Comparison of ENCODE assay signal across 8 mouse cellular contexts in the genomic region with DNA sequence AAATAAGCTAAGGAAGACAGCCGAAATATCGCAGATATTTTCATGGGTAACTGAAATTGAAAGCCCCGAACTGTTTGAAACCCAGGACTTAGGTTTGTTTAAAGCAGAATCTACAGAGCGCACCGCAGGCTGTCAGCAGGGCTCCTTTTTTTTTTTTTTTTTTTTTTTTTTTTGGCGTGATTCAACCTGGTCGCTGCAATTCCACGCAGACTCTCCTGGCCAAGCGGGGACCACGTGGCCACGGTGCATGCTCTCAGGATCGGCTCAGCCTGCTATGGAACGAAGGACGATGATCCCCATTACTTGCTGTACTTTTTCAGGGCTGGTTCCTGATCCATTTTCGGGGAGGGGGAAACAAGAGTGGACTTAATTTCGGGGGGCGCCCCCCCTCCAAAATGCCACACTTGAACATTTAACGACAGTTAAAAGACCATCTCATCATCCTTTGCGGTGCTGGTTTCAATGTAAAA. TPM values are rescaled to one million over a fixed set of nuclear protein-coding genes. Genes with fewer than 3 reads are reported as not detected.
DNase-seq lines count a peak whose midpoint lies in the region; ATAC-seq and TF ChIP-seq lines count a peak whose summit lies in the region.

No protein-coding gene starts in this region.

- H3K4me1 ChIP-seq in E14TG2a.4 (replicated peaks; ENCODE audit: low read depth, low read length): peaks cover 41% of the 10 kb centered on the region
- H3K4me1 ChIP-seq in heart, embryonic 15.5 days (replicated peaks): peaks cover 21% of the 10 kb centered on the region
- peaks cover 35% of the 10 kb centered on the region for H3K4me1 ChIP-seq in limb, embryonic 10.5 days
- H3K4me1 ChIP-seq in midbrain, embryonic 13.5 days (replicated peaks): peaks cover 45% of the 10 kb centered on the region

- no peaks in the 10 kb centered on the region for H3K9me3 ChIP-seq in E14TG2a.4 (ENCODE audit: low read length)
- no peaks in the 10 kb centered on the region for H3K9me3 ChIP-seq in heart, embryonic 15.5 days (replicated peaks)
- no peaks in the 10 kb centered on the region for H3K9me3 ChIP-seq in limb, embryonic 10.5 days (replicated peaks)
- H3K9me3 ChIP-seq in midbrain, embryonic 13.5 days: no peaks in the 10 kb centered on the region

- ATAC-seq in heart, embryonic 15.5 days (replicated peaks; ENCODE audit: insufficient number of reproducible peaks, insufficient read depth, low FRiP score, low read depth): no peak
- no peak for ATAC-seq in midbrain, embryonic 13.5 days

- H3K36me3 ChIP-seq in E14TG2a.4 (ENCODE audit: insufficient read depth, low read length): no peaks in the 10 kb centered on the region
- no peaks in the 10 kb centered on the region for H3K36me3 ChIP-seq in heart, embryonic 15.5 days
- H3K36me3 ChIP-seq in limb, embryonic 10.5 days: no peaks in the 10 kb centered on the region
- no peaks in the 10 kb centered on the region for H3K36me3 ChIP-seq in midbrain, embryonic 13.5 days

- DNase-seq in embryo, embryonic 10 days (ENCODE audit: low spot score): peak; percentile 63
- DNase-seq in embryo, embryonic 9.5 days (ENCODE audit: extremely low spot score): no peak
- DNase-seq in cerebellum, postnatal 10 days: peak; percentile 74 to 75
- DNase-seq in limb, embryonic 10.5 days (ENCODE audit: low spot score): peak; percentile 50
- no peak for DNase-seq in ovary, postnatal 14 days (ENCODE audit: low spot score)

- peak overlapping the region; percentile 96 for H3K4me2 ChIP-seq in heart, embryonic 15.5 days
- H3K4me2 ChIP-seq in midbrain, embryonic 13.5 days (replicated peaks): peak overlapping the region; percentile 95

- TF ChIP-seq CTCF in E14TG2a.4 (conservative IDR thresholded peaks at IDR 0.05; ENCODE audit: low read length): no peak

- no peak overlapping the region for H3K27ac ChIP-seq in heart, embryonic 15.5 days
- H3K27ac ChIP-seq in limb, embryonic 10.5 days: peak overlapping the region; percentile 96; the same call in 1 of the 2 replicates
- H3K27ac ChIP-seq in midbrain, embryonic 13.5 days: peak overlapping the region; percentile 95

- H3K9ac ChIP-seq in heart, embryonic 15.5 days: peak overlapping the region; percentile 74
- H3K9ac ChIP-seq in midbrain, embryonic 13.5 days (replicated peaks): peak overlapping the region; percentile 90

- H3K4me3 ChIP-seq in E14TG2a.4 (replicated peaks; ENCODE audit: low read length): peak overlapping the region; percentile 89
- H3K4me3 ChIP-seq in heart, embryonic 15.5 days: peak overlapping the region; percentile 78
- H3K4me3 ChIP-seq in limb, embryonic 10.5 days: peak overlapping the region; percentile 80
- H3K4me3 ChIP-seq in midbrain, embryonic 13.5 days (replicated peaks): peak overlapping the region; percentile 84

- peaks cover 43% of the 10 kb centered on the region for H3K27me3 ChIP-seq in E14TG2a.4 (ENCODE audit: insufficient read depth, low read length)
- H3K27me3 ChIP-seq in heart, embryonic 15.5 days: peaks cover 20% of the 10 kb centered on the region
- H3K27me3 ChIP-seq in limb, embryonic 10.5 days (ENCODE audit: low read depth, poor library complexity, severe bottlenecking): peaks cover 33% of the 10 kb centered on the region
- H3K27me3 ChIP-seq in midbrain, embryonic 13.5 days: peaks cover 8% of the 10 kb centered on the region; the same call in 1 of the 2 replicates

- WGBS in heart, embryonic 15.5 days: 1% methylated on average over 19 of the region's 19 CpGs
- under 1% methylated on average over 19 of the region's 19 CpGs for WGBS in limb, embryonic 10.5 days
- WGBS in midbrain, embryonic 13.5 days: under 1% methylated on average over 19 of the region's 19 CpGs

RNA-seq across cellular contexts. Expression of gene Frat1, which starts 1.4 kb away (rescaled TPM):
- 2.1 and 2.6 TPM in 2 replicates for polyA plus RNA-seq in heart, embryonic 15.5 days (2015; fragmentation: Nextera tagmentation; extraction: Ambion mirVana)
- 4.3 and 4.9 TPM in 2 replicates for polyA plus RNA-seq in limb, embryonic 10.5 days (2016; fragmentation: Nextera tagmentation; extraction: Ambion mirVana)
- 26.2 and 29.0 TPM in 2 replicates for polyA plus RNA-seq in midbrain, embryonic 13.5 days (2015; fragmentation: Nextera tagmentation; extraction: Ambion mirVana)

RNA-seq across cellular contexts. Expression of gene Frat2, which starts 16.8 kb away (rescaled TPM):
- polyA plus RNA-seq in heart, embryonic 15.5 days (2015; fragmentation: Nextera tagmentation; extraction: Ambion mirVana): 2.2 and 3.5 TPM in 2 replicates
- polyA plus RNA-seq in limb, embryonic 10.5 days (2016; fragmentation: Nextera tagmentation; extraction: Ambion mirVana): 1.9 and 3.0 TPM in 2 replicates
- 7.6 and 10.4 TPM in 2 replicates for polyA plus RNA-seq in midbrain, embryonic 13.5 days (2015; fragmentation: Nextera tagmentation; extraction: Ambion mirVana)

RNA-seq across cellular contexts. Expression of gene Arhgap19, which starts 29.3 kb away (rescaled TPM):
- 9.3 and 12.8 TPM in 2 replicates for polyA plus RNA-seq in heart, embryonic 15.5 days (2015; fragmentation: Nextera tagmentation; extraction: Ambion mirVana)
- 45.7 and 47.1 TPM in 2 replicates for polyA plus RNA-seq in limb, embryonic 10.5 days (2016; fragmentation: Nextera tagmentation; extraction: Ambion mirVana)
- 11.0 and 11.6 TPM in 2 replicates for polyA plus RNA-seq in midbrain, embryonic 13.5 days (2015; fragmentation: Nextera tagmentation; extraction: Ambion mirVana)

Comparison
In these comparisons a context has a peak if more than half of its experiments do, and no peak if none do; other contexts are left out.
1. DNase-seq: peak in embryo, embryonic 10 days (single experiment), cerebellum, postnatal 10 days (2 of 2) and limb, embryonic 10.5 days (single experiment); none in embryo, embryonic 9.5 days (single experiment) and ovary, postnatal 14 days (single experiment).
2. Peak in every context shown above with its lines, with median percentiles within 50 percentile points of each other: H3K4me3 ChIP-seq.